Mouse (Mus musculus) kidney, postnatal 25 days (tissue): ENCODE data around the gene Gm49322.

Experiments used
- DNase-seq, 2 experiments: peaks; one replicate each; pipeline ENCODE4 v3.0.0; 2021; ENCODE audit warnings: mixed read lengths in 2 of 2

The Gm49322 gene

GRCm38 (mm10) chr10:80584642-80585552 lies 20.9 kb upstream of the Gm49322 start:
- peak in 1 of 2 experiments; percentile 58 for DNase-seq

DNA sequence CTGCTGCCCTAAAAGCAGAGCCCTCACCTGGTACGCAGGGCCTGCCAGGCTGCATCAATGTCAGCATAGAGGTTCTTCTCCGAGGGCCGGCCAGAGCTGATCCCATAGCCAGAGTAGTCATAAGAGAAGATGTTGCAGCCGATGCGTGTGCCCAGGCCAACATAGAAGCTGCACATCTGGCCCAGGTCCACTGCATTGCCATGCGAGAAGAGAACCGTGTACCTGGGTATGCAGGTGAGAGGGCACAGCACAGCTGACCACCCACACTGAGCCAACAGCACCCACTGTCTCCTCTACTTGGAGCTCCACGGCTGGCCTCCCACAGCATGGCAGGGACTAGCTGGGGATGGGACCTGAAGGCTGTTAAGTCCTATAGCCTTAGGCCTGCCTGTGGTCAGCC lies 20.2 kb upstream of the Gm49322 start:
- DNase-seq, result no peak

- DNase-seq, result no peak
Measured at GRCm38 (mm10) chr10:80586407-80587304, 19.2 kb upstream of the Gm49322 start.

DNA sequence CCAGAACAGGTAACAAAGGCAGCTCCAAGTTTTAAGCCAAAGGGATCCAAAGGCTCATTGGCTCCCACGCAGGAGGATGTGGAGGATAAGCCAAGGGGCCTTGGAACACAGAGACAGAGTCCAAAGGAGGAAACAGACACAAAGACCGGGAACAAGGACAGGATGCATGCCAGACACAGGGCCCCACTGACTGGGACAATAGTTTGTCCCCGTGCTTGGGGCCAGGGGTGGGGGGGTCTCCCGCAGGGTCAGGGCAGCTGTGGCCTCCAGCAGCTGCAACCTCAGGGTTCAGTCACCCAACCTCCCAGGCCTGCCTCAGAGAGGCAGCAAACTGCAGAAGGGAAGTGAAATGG lies 18.5 kb upstream of the Gm49322 start:
- peak; percentile 59 to 84 for DNase-seq

GRCm38 (mm10) chr10:80589127-80589878 lies 16.5 kb upstream of the Gm49322 start:
- peak in 1 of 2 experiments; percentile 37 for DNase-seq

DNA sequence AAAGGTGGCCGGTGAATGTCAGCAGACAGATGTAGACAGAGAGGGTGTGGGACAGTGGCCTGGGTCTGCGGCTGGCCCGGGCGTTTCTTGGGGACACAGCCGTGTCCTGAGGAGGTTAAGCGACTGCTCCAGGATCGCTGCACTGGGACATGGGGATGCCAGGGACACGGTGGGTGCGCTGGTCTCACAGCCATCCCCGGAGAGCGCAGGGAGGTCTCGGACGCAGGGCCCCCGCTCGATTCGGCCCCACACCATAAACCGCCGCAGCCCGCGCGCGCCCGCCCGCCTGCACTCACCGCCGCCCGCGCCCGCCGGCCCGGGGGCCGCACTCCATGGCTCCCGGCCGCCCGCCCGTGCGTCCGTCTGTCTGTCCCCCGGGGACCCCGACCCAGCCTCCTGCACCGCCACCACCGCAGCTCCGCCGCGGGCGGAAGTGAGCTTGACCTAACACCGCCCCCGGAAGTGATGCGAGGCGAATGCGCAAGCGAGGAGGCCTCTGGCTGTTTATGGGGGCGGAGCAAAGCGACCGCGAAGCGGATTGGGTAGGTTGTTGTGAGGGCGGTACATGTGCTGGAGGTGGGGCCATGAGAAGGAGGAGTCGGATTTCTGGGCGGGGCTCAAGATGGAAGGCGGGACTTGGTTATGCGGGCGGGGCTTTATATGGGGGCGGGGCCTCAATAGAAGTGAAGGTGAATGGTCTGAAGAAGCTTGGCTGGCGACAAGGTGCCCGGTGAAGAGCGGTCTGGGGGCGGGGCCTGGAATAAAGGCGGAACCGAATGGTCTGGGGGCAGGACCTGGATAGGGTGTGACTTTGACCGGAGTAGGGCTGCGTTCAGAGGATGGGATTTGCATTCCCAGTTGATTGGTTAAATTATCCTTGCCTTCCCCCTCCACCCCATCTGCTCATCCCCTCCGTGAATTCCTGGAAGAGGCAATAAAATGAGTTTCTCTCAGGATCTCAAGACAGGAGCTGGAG lies 15.7 kb upstream of the Gm49322 start, which contains the start of gene Abhd17a:
Abhd17a (minus strand) TSS at position 463 of the 976 bp plus-strand sequence.
- peak; percentile 99 for DNase-seq

DNA sequence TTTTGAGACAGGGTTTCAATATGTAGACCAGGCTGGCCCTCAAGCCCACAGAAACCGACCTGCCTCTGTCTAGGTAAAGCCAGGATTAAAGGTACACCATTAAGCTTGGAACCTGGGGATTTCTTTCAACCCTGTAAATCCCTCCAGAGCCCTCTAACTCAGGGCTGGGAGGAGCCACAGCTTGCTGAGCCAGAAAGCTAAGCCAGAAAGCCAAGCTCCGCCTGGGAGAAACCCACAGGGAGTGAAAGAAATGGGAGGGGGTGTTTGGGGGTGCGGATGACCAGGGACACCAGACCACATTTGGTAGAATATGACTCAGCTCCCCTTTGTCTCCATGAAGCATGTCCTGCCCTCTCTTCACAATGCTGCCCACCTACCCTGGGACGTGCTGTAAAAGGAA lies 9.5 kb upstream of the Gm49322 start:
- DNase-seq, result peak in 1 of 2 experiments; percentile 18

DNA sequence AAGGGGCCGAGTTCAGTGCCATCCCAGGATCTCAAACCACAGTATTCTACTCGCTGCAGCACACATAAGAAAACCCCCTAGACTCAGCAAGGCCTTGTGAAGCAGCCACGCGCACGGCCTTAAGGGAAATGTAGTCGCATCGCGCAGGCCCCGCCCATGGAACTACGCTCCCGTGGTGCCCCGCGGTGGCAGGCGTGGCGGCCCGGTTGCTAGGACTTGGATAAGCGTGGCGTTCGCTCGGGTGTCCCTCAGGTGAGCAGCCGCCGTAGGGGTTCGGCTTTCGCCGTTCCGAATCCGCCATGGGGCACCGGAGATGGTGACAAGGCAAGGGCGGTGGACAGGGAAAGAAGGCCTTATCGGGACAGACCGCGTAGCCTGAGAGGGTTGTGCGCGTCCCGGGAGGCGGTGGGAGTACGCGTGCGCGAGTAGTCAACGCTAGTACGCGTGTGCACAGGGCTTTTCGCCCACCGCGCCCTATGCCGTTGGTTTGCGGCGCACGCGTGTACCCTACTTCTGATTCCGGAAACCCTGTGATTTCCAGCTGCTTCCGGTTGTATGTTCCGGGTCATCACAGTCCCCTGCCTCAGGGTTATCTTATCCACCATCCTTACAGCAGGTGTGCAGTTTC lies 3.0 kb upstream of the Gm49322 start, which contains the start of the genes Scamp4 and Adat3:
Scamp4 (plus strand) TSS at position 175 of the 628 bp plus-strand sequence.
Adat3 (plus strand) TSS at position 183 of the 628 bp plus-strand sequence.
- peak; percentile 96 to 97 for DNase-seq

- DNase-seq, result no peak
Measured at GRCm38 (mm10) chr10:80603364-80603763, 2.5 kb upstream of the Gm49322 start.

- no peak for DNase-seq
Measured at GRCm38 (mm10) chr10:80604001-80604509, 1.8 kb upstream of the Gm49322 start.

- DNase-seq, result no peak
Measured at GRCm38 (mm10) chr10:80604988-80605387, 833 bp upstream of the Gm49322 start.

DNA sequence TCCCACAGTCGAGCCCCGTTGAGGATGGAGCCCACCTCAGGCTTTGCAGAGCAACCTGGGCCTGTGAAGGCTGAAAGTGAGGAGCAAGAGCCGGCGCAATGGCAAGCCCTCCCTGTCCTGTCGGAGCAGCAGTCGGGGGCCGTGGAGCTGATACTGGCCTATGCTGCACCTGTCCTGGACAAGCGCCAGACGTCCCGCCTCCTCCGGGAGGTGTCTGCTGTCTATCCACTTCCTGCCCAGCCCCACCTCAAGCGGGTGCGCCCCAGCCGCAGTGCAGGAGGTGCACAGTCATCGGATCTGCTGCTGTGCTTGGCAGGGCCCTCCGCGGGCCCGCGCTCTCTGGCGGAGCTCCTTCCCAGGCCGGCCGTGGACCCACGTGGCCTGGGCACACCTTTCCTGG lies 485 bp downstream of the Gm49322 start:
- peak in 1 of 2 experiments; percentile 62 for DNase-seq

DNA sequence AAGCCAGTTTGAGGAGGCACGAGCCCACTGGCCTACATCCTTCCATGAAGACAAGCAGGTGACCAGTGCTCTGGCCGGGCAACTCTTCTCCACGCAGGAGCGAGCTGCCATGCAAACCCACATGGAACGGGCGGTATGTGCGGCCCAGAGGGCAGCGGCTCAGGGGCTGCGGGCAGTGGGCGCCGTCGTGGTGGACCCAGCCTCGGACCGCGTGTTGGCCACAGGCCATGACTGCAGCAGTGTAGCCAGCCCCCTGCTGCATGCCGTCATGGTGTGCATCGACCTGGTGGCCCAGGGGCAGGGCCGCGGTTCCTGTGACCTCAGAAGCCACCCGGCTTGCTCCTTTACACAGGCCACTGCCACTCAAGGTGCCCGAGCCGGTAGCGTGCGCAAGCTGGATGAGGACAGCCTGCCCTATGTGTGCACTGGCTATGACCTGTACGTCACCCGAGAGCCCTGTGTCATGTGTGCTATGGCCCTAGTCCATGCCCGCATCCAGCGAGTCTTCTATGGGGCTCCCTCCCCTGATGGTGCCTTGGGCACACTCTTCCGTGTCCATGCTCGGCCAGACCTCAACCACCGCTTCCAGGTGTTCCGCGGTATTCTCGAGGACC lies 1.0 kb downstream of the Gm49322 start:
- peak in 1 of 2 experiments; percentile 32 for DNase-seq

- no peak for DNase-seq
Measured at GRCm38 (mm10) chr10:80608435-80608834, 2.6 kb downstream of the Gm49322 start.

DNA sequence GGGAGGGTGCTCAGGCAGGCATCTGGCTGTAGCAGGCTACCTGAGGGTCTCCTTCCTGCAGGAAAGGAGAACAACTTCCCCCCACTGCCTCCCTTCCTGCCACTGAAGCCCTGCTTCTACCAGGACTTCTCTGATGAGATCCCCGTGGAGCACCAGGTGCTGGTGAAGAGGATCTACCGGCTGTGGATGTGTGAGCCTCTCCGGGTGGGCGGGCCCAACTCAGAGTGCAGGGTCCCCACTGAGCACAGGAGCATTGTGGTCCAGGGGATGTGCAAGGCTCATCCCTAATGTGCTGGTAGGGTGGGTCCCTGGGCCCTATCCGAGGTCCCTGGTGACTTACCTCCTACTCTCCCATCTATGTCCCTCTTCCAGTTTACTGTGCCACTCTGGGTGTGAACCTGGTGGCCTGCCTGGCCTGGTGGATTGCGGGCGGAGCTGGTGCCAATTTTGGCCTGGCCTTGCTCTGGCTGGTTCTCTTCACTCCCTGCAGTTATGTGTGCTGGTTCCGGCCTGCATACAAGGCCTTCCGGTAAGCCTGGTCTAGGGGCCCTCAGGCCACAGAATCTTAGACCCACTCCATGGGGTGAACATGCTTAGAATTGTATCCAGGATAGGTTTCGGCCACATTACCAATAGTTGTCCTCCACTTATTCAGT lies 3.6 kb downstream of the Gm49322 start:
- no peak for DNase-seq

DNA sequence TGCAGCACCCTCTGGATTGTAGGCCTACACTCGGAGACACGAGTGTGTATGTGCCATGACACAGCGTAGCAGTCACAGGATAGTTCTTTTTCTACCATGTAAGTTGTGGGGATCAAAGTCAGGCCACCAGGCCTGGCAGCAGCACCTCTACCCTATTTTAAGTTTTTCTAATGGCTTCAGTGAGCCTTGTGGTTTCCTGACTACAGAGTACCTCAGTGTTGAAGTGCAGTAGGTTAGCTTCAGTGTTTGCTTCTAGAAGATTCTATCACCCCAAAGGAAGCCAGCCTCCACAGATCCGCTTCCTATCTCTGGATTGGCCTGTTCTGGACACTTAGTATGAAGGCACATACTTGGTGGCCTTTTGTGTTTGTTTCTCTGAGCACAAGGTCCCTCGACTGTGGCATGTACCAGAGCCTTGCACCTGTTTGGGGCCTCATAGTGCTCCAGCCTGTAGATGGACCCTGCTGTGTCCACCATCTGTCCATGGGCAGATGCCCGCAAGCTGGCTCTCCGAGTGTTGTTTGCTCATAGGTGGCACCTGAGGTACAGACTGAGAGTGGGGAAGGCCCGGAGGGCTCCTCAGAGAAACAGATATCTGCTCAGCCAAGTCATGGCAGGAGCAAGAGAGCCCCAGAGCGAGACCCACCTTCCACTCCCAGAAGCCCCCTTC lies 4.4 kb downstream of the Gm49322 start:
- DNase-seq, result no peak

- peak; percentile 68 to 71 for DNase-seq
Measured at GRCm38 (mm10) chr10:80611024-80611423, 5.2 kb downstream of the Gm49322 start.

DNA sequence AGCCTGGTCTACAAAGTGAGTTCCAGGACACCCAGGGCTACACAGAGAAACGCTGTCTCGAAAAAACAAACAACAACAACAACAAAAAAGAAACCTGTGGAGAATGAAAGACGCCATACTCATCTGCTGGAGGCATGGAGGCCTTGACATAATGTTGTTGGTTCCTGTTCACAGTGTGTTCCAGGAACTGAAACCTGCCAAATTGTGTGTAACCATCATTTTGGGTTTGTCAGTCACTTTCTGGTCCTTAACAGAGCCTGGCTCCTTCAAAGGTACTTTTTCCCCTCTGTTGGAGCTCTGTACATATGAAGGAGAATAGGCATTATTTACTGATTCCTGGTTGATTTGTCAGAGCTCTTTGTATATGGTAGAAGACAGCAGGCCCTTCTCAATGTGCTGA lies 6.1 kb downstream of the Gm49322 start:
- no peak for DNase-seq

DNA sequence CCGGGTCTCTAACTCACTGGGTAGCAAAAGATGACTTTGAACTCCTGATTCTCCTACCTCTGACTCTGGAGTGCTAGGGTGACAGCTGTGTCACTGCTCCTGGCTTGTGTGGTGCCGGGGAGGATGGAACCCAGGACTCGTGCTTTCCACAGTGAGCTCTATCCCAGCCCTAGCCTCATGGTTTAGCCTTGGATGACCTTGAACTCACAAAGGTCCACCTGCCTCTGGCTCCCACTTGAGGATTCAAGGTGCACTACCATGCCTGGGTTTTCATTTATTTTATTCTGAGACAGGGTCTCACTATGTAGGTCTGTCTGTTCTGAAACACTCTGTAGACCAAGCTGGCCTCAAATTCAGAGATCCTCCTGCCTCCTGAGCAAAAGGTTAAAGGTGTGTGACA lies 8.0 kb downstream of the Gm49322 start:
- no peak for DNase-seq
